Mouse (Mus musculus) gastrocnemius, postnatal 25 days (tissue): Measurements from ENCODE around the gene Tgm5. TPM values are rescaled to one million over a fixed set of nuclear protein-coding genes. Genes with fewer than 3 reads are reported as not detected.
"Not testable (repeated sequence)": the region's sequence is repeated elsewhere in the genome, so short reads cannot be mapped to it uniquely, and the experiment has no call there.

Experiments used
- DNase-seq: peaks from one replicate; pipeline ENCODE4 v3.0.0; 2022
- long read RNA-seq, 2 experiments: library from polyadenylated mRNA; stranded (forward); transcript quantifications; one replicate each; pipeline ENCODE4 v2.0.0; 2021
- total RNA-seq, 2 experiments: library from RNA; stranded (reverse); gene quantifications; 1 replicate in 1 of 2; 2 replicates in 1 of 2; pipeline ENCODE4 v1.2.3; 2021

Tgm5 gene
- total RNA-seq = not detected
- long read RNA-seq, experiment 1 = 0 reads
- long read RNA-seq, experiment 2 = 0 reads

DNA sequence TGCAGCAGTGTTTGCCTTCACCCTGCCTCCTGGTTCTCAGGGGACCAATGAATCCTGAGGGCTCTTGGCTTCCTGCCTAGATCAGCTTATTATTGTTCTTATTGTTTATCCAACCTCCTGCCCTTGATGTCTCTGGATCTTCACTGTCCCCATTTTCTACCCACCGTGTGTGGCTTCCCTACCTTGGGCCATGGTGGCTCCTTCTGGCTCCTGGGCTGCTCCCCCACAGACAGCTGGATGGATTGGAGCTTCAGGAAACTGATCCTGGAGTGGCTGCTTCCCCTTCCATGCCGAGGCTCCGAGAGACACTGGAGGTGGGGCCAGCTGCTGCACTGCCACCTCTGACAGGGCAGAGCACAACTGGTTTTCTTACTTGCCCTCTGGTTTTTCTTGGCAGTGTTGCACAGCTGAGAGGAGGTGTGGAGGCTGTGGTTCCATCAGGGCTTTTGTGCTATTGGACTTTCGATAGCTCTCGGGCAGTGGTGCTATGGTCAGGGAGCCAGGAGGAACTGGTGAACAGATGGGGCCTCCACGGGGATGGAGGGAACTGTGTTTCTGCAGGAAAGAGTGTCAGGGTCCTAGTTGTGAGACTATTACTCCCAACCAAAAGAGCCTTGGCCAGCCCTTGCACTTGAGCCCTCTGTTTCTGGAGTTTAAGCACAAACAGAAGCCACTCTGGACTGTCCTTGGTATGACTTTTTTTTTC is at the start of gene Tgm5:
Tgm5 (minus strand) TSS at position 362 of the 706 bp plus-strand sequence.
- no peak for DNase-seq

DNA sequence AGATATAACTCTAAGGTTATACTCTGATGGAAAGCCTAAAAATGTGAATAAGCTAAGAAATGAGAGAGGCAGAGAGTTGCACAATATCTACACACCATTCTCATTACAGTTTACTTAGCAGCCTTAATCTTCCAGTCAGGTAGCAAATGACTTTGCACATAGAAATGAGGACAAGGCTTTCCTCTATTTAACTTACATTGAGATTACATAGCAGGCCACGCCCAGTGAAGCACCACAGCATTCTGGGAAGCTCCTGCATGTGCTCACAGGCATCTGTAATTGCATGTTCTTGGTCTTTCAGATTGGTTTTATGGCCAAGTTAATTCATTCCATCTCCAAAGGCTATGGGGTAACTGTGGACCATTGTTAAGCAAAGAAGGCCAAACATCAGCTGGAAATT is 47.2 kb upstream of the Tgm5 start:
- no peak for DNase-seq

DNA sequence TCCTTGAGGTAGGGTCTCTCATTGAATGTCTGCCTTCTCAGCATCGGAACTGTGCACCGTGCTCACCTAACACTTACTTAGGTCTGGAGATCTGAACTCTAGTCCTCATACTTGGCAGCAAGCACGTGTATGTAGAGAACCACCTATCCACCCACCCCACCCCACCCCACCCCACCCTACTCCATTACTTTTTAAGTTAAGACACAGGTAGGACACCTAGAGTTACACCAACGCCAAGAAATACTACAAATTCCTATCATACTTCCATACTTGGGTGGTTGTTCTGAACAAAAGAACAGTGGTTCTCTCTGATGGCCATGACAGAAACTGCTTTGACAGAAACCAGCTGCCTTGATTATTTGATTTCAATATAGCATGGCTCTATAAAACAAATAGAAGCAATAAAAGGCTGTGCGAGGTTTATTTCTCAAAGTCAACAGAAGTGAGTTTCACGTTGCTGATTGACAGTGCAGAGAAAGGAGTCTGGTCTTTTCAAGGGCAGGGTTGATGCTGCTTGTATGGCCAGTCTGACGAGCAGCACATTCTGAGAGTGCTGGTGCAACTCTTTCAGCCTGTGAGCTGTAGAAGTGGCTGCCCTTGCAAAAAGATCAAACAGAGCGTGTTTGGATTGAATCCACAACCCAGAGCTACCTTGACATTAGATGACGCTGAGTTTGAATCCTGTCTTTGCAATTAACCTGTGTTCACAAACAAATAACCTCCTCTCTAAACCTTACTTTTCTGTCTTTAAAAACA is 43.4 kb upstream of the Tgm5 start:
- DNase-seq = no peak

DNA sequence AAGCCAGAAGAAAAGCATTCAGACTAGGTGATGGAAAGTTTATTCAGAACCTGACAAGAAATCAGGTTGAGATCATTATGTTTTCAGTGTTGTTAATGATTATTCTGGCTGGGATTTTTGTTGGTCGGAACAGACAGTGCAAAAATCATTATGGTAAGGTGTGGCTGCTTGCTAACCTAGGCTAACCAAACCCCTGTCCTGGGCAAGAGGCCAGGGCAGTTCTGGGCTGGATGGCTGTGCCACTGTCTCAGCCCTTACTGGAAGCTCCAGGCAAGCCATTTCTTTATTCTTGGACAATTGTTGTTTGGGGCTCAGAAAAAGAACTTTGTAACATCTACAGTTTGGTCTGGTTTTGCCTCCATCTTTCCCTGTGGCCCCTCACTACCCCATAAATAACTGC is 41.9 kb upstream of the Tgm5 start:
- no peak for DNase-seq

DNA sequence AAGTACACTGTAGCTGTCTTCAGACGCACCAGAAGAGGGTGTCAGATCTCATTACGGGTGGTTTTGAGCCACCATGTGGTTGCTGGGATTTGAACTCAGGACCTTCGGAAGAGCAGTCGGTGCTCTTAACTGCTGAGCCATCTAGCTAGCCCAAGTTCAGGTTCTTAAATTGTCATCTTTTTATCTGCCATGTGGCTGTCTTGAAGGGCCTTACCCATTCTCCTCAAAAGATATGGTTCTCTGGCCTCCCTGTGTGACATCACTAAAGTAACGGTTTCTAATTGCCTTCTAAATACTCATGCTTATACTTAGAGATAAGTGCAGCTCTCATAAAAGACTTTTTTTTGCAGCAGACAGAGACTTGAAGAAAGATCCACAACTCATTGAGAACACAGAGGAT is 40.7 kb upstream of the Tgm5 start:
- not testable (repeated sequence) for DNase-seq

DNA sequence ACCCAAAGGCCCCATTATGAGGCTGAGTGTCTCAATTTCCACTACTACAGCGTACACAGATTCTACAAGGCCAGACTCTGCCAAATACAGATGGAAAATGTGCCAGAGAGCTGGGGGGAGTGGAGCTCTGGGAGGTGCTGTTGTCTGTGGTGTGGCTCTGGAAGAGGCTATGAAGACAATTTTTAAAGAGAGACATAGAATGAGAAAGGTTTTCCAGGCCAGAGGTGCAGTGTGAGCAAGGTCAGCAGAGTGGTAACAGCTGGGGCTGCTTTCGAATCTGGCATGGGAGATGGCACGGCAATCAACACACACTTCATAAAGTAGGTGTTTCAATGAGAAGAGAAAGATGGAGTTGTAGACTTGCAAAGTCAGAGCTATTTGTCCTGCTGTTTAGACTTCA is 33.6 kb upstream of the Tgm5 start:
- no peak for DNase-seq

DNA sequence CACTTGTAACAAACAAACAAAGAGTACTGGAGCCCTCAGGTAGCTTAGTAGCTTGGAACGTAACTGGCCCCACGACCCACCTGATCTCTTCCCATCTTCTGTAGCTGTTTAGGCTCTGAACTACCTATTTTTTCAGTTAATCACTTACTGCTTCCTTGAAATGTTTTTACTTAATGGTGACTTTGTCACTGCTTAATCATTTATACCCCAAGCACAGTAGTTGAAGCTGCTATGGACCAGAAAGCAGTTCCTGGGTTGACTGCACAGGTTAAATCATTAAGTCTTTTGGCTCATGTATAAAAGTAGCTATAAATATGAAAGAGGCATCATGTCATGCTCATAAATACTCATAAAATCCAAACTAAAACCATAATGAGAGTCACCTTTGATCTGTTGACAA is 29.8 kb upstream of the Tgm5 start:
- no peak for DNase-seq

DNA sequence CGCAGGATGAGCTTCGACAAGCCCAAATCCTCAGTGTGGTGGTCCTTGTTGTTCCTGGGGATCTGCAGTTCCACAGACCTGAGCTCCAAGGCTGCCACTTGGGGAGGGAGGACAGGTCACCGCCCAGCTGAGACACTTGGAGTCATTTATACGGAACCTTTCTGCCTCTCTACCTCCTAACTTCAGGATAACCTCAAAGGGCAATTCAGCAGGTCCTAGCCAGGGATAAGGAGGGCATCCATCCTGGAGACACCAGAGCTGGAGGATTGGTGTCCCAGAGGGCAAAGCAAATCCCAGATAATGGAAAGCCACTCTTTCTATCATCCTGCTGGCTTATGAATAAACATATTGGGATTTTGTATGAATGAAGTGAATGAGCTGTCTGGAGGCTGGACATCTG is 24.1 kb upstream of the Tgm5 start, which contains the start of gene Tgm7:
Tgm7 (minus strand) TSS at position 101 of the 400 bp plus-strand sequence.
- no peak for DNase-seq

DNA sequence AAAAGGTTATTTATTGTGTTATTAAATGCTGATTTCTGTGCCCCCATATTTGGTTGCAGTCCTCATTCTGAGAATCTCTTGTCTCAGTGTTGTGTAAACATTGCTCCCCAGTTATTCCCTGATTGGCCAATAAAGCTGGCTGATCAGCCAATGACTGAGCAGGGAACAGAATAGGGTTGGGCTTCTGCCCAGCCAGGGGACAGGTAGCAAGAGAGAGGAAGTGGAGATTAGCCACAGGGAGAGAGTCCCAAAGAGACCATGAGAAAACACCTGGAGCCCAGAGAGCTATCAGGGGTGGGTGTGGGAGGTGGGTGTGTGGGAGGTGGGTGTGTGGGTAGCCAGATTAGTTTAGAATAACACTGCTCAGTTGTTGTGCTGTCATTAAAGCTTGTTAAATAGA is 20.3 kb upstream of the Tgm5 start:
- no peak for DNase-seq

DNA sequence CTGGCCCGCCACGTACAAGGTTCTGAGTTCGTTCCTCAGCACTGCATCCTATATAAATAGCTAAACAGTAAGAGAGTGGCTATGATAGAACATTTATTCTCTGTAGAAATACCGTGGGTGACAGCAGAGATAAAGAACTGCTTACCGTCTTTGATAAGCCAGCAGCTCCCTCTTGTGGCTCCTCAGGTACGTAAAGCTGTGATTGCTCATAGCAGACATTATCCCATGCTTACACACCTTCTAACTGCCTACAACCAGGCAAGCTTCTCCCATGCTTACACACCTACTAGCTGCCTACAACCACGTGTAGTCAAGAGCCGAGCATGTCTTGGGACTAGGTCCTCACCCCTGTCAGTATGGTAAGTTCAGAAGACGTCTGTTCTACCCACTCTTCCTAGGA is 16.4 kb upstream of the Tgm5 start:
- no peak for DNase-seq

DNA sequence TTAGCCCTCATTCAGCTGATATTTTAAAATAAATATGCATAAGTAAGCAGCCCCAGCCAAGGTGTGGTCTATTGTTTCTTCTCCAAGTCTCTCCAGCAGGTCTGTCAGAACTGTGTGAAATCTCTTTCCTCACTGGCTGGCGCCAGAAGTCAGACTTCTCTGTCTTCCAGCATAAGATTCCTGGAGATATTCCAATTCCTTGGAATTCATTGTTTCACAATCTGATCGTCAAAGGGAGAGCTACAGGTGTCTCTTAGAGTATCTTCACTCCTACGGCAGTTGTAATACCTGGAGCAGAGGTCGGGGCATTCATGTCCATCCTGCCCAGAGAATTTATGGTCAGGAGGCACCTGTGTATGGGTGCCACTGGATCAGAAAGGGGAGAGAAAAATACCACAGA is 4.1 kb upstream of the Tgm5 start:
- no peak for DNase-seq

DNA sequence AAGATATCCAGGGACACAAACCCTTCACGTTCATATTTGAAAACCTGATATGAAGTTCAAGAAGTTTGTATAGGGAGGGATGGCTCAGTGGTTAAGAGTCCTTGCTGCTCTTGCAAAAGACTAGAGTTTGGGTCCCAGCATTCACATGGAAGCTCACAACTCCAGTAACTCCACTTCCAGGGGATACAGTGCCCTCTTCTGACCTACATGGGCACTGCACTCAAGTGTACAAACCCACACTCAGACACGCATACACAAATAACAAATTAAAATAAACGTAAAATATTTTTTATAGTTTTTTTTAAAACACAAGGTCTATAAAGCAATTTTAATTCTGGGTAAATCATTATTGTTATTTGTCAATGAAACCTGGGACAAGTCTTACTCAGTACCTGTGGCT is 2.9 kb upstream of the Tgm5 start:
- DNase-seq = no peak

DNA sequence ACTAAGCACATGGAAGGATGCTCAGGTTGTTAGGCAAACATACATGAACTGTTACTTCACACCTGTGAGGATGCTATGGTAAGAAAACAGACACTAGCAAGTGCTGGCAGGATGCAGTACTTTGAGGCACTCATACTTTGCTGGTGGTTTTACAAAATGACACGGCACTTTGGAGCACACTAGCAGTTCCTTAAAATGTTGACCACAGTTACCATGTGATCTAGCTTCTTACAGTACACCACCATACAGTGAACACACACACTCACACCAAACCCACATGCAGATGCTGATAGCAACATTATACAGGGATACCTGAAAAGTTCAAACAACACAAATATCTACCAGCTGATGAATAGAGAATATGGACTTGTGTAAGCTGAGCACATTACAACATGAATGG is 3.0 kb downstream of the Tgm5 start:
- no peak for DNase-seq

DNA sequence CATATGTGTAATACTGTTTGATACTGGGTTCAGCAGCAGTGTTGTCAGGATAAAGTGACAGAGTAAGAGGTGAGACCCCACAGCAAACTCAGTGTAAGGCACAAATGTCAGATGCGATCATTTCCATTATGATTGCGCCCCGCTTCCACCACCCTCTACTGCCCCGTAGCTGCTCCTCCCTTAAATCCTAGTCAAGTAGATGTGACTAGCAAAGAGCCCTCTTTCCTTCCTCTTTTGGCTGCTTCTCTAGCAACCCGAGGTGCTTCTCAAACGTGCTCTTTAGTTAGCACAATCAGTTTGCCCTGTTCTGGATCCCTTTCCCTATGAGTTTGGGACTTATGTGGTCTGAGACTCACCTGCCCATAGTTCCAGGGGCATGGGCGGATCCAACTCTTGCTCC is 10.9 kb downstream of the Tgm5 start:
- DNase-seq = no peak

DNA sequence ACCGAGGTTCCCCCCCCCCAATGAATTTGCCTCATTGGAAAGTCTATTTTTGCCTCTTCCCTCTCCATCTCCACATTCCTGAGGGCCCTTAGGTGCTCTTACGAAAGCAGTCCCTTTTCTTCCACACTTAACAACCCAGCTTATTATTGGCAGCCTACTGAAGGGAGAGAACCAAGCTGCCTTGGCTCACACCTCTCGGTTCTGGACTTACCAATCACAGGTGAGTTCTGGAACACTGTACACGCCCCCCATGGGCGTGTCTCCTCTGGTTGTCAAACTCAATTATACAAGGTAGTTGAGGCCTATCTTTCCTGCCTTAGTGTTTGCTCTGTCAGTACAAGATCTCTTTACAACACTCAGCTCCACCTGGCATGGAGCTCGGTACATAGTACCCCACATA is 13.8 kb downstream of the Tgm5 start:
- no peak for DNase-seq

DNA sequence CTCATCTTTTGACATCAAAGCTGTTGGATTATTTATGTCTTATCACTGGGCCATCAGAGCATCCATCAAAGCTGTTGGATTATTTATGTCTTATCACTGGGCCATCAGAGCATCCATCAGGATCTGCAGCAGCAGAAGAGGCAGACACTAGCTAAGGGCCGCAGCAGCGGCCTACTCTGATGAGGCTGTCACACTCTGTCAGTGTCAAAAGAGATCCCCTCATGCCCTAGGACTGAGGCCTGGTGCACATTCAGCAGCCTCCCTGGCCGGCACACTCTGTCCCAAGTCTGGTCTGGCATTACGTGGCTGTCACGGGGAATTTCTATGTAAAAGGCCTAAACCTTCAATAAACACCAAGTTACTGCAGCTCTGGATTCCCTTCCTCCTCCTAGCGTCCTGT is 16.1 kb downstream of the Tgm5 start:
- DNase-seq = no peak

DNA sequence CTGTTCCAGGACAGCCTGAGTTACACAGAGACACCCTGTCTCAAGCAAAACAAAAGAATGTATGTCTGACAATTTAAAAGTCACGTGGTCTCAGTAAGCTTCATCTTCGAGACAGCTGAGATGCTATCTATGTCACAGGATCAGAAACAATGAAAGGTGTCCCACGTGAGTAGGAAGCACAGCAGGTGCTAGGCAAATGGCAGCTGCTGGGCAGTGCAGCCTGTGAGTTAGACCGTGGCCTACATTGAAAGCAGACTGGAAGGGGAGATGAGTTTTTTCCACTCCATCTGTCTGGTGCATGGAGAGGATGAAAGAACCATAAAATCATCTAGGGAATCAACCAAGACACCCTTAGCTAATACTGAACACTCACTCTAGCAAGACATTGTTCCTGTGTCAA is 18.5 kb downstream of the Tgm5 start:
- no peak for DNase-seq

DNA sequence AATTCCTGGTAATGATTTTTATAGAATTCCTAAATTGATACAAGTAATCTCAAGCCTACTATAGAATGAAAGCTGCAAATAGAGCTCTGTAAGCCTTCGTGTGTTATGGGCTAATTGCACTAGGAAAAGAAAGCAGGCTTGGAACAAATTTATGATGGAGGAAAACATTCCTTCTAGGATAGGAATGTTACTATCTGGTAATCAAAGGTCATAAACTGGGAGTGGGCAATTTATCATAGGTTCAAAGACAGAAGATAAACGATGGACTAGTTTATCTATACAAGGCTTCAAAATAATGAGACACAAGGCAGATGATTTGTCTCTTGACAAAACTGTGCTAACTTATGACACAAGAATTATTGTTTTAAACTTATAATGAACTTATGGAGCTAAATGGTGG is 24.3 kb downstream of the Tgm5 start:
- DNase-seq = no peak

DNA sequence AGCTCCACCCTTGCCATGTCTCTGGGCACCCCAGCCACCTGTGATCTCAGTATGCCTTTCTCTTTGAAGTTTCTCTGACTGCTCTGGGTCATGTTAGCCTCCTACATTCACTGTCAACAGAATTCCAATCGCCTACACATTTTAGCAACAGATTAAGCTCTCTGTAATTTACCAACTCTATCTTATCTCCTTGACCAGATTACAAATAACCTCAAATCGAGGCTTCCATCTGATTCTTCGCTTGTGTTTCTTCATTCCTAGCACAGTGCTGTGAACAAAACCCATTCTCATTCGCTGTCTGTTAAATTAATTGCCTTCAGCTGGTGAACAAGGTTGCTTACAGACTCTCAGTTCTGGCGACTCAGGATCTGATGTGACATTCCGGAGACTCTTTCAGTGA is 27.6 kb downstream of the Tgm5 start:
- DNase-seq = no peak

DNA sequence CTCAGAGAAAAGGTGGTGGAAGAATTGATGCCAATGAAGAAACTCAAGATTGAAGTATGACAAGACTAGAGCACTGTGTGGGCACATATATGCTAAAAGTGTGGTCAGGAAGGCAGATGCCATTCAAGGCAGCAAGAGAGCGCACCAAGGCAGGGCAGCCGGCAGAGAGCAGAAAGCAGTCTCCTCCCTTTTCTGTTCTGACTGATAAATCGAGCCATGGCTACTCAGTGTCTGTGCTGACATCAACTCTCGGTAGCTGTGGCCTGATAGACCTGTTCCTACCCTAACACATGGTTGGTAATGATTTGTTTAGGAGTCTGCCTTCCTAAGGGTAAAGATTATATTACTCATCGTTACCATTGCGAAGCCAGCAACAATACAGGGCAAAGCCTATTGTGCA is 29.7 kb downstream of the Tgm5 start:
- DNase-seq = no peak

DNA sequence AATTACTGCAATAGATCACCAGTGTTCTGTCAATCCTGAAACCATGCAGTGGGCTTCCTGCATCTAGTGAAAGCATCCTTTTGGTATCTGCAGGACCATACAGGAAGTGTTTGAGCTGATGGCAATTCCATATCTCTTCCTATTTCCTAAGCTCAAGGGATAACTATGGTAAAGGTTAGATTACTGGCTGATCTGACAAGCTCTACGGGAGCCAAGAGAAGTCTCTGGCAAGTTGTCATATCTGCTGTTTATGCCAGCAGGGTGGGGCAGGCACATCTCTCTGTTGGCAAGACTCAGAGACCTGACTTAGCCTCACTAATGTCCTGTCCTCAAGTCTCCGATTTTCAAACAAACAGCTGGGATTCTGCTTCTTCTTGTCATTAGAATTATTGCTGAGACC is 31.6 kb downstream of the Tgm5 start:
- DNase-seq = no peak

DNA sequence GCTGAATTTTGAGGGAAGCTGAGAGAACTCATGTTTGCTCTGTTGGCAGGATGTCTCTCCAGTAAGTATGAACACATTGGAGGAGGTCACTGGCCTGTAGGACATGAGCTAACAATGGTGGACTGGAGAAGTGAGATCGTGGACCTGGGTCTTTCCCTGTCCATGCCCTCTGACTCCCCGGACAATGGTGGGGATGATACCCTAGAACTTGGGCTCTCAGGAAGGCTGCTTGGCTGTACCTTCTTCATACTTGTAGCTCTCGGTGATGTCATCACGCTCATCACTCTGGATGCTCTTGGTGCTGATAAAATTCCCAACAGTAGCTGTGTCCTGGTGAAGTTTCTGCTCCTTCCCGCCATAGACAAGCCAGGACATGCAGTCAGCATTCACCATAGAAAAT is 33.5 kb downstream of the Tgm5 start:
- no peak for DNase-seq

DNA sequence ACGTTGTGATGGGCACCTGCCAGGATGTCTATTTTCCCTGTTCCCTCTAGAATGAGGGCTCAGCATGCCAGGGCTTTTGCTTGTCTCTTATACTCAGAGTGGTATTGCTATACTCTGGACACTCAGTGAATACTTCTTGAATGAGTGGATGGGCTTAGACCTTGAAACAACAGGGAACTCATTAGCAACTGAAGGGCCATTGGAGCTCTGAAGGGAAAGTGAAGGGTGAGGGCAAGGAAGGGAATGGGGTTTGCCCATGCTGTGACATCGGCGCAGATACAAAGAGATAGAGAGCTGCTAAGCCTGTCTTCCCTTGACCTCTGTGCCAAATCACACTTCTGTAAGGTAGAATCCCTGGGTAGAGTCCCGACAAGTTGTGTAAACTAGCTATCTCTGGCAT is 40.0 kb downstream of the Tgm5 start:
- DNase-seq = no peak

DNA sequence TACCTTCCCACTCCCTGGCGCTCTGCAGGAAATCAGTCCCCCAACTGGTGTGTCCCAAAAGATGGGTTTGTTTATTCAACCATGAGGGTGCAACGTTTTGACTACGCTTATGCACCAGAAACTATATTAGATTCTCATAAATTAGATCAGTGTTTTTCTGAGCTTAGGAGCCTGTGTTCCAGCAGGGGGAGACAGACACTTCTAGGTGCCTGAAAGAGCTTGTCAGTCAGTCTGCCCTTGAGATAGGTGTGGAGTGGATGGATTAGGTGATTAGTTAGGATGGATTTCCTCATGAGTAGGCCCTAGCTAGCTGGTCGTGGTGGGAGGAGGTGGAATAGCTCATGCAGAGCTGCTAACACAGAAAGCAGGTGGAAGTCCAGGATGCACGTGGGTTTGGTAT is 44.5 kb downstream of the Tgm5 start:
- no peak for DNase-seq
